Mouse (Mus musculus) embryonic stem cell, embryonic (primary cell): ENCODE results near the gene Pikfyve.
"Not testable (repeated sequence)": the region's sequence is repeated elsewhere in the genome, so short reads cannot be mapped to it uniquely, and the experiment has no call there.

Experiments
- CTCF ChIA-PET, 4 experiments: fragments of 300-600 bp in 2 of 4; fragments of 350-600 bp in 2 of 4; sonication (Branson Sonifier 250); formaldehyde crosslinking; loops; one replicate each; lab custom pipeline; 2022; ENCODE audit warnings: inconsistent platforms in 2 of 4; lab: Charles Lee
- POLR2A ChIA-PET, 4 experiments: fragments of 300-600 bp in 2 of 4; fragments of 350-600 bp in 2 of 4; sonication (Branson Sonifier 250); formaldehyde crosslinking; loops; one replicate each; lab custom pipeline; 2022; ENCODE audit warnings: antibody characterized with exemption in 4 of 4, inconsistent platforms in 1 of 4; lab: Charles Lee

Gene Pikfyve

GRCm38 (mm10) chr1:65223654-65224053, 37.2 kb downstream of the Pikfyve start:
- ChIA-PET CTCF (no interaction called here), POLR2A (no interaction called here)

GRCm38 (mm10) chr1:65227681-65228080, 41.2 kb downstream of the Pikfyve start:
- POLR2A ChIA-PET = interaction anchor here in 1 of 4 experiments (1.8 kb wide), 1 partner anchor 12 kb away, joined by 4 read pairs; no protein-coding TSS in a partner anchor
- CTCF ChIA-PET = interaction anchor here in 1 of 4 experiments (0.5 kb wide), 1 partner anchor 125 kb away, joined by 3 read pairs; no protein-coding TSS in a partner anchor

- CTCF ChIA-PET = not testable (repeated sequence)
- POLR2A ChIA-PET = interaction anchor here in 2 of 4 experiments (0.6 kb wide), 2 partner anchors 29 to 61 kb away, joined by 3 to 8 read pairs; no protein-coding TSS in a partner anchor
Observed at GRCm38 (mm10) chr1:65229768-65230167, 43.3 kb downstream of the Pikfyve start.

- POLR2A ChIA-PET = no interaction called here
- CTCF ChIA-PET = no interaction called here
Observed at GRCm38 (mm10) chr1:65230566-65230965, 44.1 kb downstream of the Pikfyve start.

- POLR2A ChIA-PET = no interaction called here
- CTCF ChIA-PET = no interaction called here
Observed at GRCm38 (mm10) chr1:65237712-65238111, 51.2 kb downstream of the Pikfyve start.

- ChIA-PET CTCF (no interaction called here), POLR2A (interaction anchor here in 2 of 4 experiments (1.1 to 1.2 kb wide), 2 partner anchors 12 to 39 kb away, joined by 3 read pairs; no protein-coding TSS in a partner anchor)
Observed at GRCm38 (mm10) chr1:65245637-65246036, 59.2 kb downstream of the Pikfyve start.

- ChIA-PET CTCF (no interaction called here), POLR2A (interaction anchor here in 2 of 4 experiments (1.1 to 1.6 kb wide), 3 partner anchors 9 to 102 kb away, joined by 3 to 4 read pairs (median 3); no protein-coding TSS in a partner anchor)
Observed at GRCm38 (mm10) chr1:65280461-65280860, 94.0 kb downstream of the Pikfyve start.

GRCm38 (mm10) chr1:65281756-65282155, 95.3 kb downstream of the Pikfyve start, which contains the start of gene Pth2r:
TSS of gene Pth2r (plus strand) at chr1:65282056.
- ChIA-PET CTCF (no interaction called here), POLR2A (interaction anchor here in 3 of 4 experiments (0.6 to 1.6 kb wide), 4 partner anchors 10 to 1963 kb away, joined by 3 to 4 read pairs (median 3); no protein-coding TSS in a partner anchor)

- POLR2A ChIA-PET = interaction anchor here in 1 of 4 experiments (1.1 kb wide), 1 partner anchor 11 kb away, joined by 3 read pairs; no protein-coding TSS in a partner anchor
- CTCF ChIA-PET = no interaction called here
Observed at GRCm38 (mm10) chr1:65282766-65283165, 96.3 kb downstream of the Pikfyve start.

GRCm38 (mm10) chr1:65308476-65308875, 122.0 kb downstream of the Pikfyve start:
- CTCF ChIA-PET = interaction anchor here in 1 of 4 experiments (0.6 kb wide), 1 partner anchor 896 kb away, joined by 5 read pairs; no protein-coding TSS in a partner anchor
- POLR2A ChIA-PET = interaction anchor here in 1 of 4 experiments (1.0 kb wide), 1 partner anchor 11 kb away, joined by 3 read pairs; no protein-coding TSS in a partner anchor

- POLR2A ChIA-PET = interaction anchor here in 2 of 4 experiments (0.6 to 1.0 kb wide), 2 partner anchors 621 to 639 kb away, joined by 3 read pairs; partner anchors contain the start of gene Ccnyl1 (in 1 of the 2)
- CTCF ChIA-PET = interaction anchor here (0.6 to 1.5 kb wide), 5 partner anchors 9 to 1630 kb away, joined by 3 to 5 read pairs (median 3); no protein-coding TSS in a partner anchor
Observed at GRCm38 (mm10) chr1:65311214-65311933, 124.9 kb downstream of the Pikfyve start.

- ChIA-PET POLR2A (no interaction called here), CTCF (interaction anchor here in 2 of 4 experiments (0.6 to 0.8 kb wide), 2 partner anchors 135 to 1629 kb away, joined by 3 to 9 read pairs; no protein-coding TSS in a partner anchor)
Observed at GRCm38 (mm10) chr1:65312118-65312517, 125.6 kb downstream of the Pikfyve start.

GRCm38 (mm10) chr1:65312896-65313295, 126.4 kb downstream of the Pikfyve start:
- ChIA-PET CTCF (interaction anchor here in 1 of 4 experiments (0.6 kb wide), 1 partner anchor 136 kb away, joined by 9 read pairs; no protein-coding TSS in a partner anchor), POLR2A (no interaction called here)

- POLR2A ChIA-PET = interaction anchor here in 1 of 4 experiments (0.5 to 0.6 kb wide), 2 partner anchors 8 to 21 kb away, joined by 3 to 5 read pairs; no protein-coding TSS in a partner anchor
- CTCF ChIA-PET = interaction anchor here in 1 of 4 experiments (0.6 kb wide), 1 partner anchor 23 kb away, joined by 3 read pairs; no protein-coding TSS in a partner anchor
Observed at GRCm38 (mm10) chr1:65314054-65315021, 127.9 kb downstream of the Pikfyve start.

- ChIA-PET POLR2A (interaction anchor here in 1 of 4 experiments (0.5 kb wide), 1 partner anchor 9 kb away, joined by 5 read pairs; no protein-coding TSS in a partner anchor), CTCF (interaction anchor here in 1 of 4 experiments (0.6 kb wide), 1 partner anchor 24 kb away, joined by 3 read pairs; no protein-coding TSS in a partner anchor)
Observed at GRCm38 (mm10) chr1:65315022-65315407, 128.5 kb downstream of the Pikfyve start.
